Mouse (Mus musculus) testis, adult 2 months (tissue): Measurements from ENCODE around the gene Auts2.

Experiments used
- CTCF ChIP-seq: fragments of 200-500 bp; IDR thresholded peaks from 2 replicates; pipeline ENCODE4 v1.5.1; 2012; ENCODE audit warnings: low read depth, mild to moderate bottlenecking, inconsistent platforms, low read length, moderate library complexity; ENCODE audit not compliant: control insufficient read depth, insufficient read depth, insufficient replicate concordance
- POLR2A ChIP-seq: fragments of 200-500 bp; IDR thresholded peaks from 2 replicates; pipeline ENCODE4 v1.6.1; 2012; ENCODE audit warnings: low read depth, mild to moderate bottlenecking, inconsistent platforms, low read length, moderate library complexity; ENCODE audit not compliant: control insufficient read depth

DNA sequence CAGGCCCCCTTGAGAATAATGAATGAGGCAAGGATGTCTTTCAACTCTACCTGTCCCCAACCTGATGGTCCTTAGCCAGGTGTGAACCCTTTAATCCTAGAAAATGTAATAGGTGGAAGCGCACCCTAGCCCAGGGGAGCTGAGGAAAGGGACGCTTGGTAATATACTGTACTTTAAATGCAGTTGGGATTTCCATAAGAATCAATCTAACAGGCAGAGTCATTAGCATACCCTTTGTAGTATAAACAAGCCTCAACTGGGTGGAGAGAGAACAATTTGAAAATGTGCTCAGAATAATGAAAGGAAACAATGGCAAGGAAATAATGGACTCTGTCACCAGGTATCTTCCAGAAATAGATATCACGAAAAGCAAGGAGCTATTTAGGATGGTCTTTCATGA is 16.7 kb downstream of the Auts2 start:
- TF ChIP-seq CTCF, result no peak
- no peak for TF ChIP-seq POLR2A
